Mouse (Mus musculus) thymus, postnatal 36 days (tissue): ENCODE measurements around the gene Fgf2.

ENCODE experiments used
- DNase-seq, 2 experiments: peaks; one replicate each; pipeline ENCODE4 v3.0.0; 2022; ENCODE audit warnings: mixed read lengths in 2 of 2

The Fgf2 gene

DNA sequence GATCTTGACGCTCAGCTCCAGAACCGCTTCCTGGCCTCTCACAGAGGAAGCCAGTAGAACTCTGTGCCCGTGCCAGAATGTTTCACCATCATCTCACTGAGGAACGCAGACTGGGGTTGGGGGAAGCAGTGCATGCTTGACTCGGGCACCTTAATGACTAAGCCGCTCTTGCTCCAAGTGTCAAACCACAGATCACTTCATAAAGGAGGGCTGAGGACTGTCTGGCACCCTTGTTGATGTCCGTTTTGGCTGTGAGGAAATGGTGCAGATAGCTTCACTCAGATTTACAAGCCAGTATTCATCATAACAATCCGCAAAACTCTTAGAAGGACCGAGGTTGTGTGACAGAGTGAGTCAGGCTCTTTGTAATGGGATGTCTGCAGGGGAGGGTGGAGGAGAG, 12.6 kb downstream of the Fgf2 start:
- no peak for DNase-seq

DNA sequence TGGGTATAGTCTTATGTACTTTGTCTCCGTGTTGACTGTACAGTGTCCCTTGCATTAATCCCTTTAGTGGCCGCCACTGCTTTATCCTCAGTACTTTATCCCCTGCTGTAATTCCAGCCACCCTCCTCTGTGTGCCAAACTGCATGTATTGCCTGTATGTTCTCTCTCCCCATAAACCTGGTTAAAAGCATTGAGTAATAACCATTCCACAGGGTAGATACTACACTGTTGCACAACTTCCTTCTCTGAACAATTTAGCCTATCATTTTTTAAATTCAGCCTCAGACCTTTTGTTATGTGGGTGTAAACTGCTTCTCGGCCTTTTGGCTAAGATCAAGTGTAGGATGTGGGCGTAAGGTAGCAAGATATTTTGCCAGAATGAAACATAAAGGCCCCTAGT, 17.0 kb downstream of the Fgf2 start:
- DNase-seq = no peak

DNA sequence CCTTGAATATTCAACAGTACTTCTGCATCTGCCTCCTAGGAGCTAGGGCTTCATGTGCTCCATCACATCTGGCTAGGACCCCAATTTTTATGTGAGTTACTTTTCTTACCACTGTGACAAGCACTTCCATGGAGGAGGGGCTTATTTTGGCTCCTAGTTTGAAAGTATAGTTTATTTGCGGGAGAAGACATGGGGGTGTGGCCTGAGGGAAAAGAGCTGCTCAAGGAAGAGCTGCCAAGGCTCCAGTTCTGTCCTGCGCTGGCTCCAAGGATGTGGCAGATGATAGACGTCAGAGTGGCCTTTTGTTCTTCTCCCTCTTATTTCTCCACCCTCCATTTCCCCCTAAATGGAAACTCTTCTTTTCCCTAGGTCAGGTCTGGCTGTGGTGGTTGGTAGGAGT, 17.8 kb downstream of the Fgf2 start:
- no peak for DNase-seq

DNA sequence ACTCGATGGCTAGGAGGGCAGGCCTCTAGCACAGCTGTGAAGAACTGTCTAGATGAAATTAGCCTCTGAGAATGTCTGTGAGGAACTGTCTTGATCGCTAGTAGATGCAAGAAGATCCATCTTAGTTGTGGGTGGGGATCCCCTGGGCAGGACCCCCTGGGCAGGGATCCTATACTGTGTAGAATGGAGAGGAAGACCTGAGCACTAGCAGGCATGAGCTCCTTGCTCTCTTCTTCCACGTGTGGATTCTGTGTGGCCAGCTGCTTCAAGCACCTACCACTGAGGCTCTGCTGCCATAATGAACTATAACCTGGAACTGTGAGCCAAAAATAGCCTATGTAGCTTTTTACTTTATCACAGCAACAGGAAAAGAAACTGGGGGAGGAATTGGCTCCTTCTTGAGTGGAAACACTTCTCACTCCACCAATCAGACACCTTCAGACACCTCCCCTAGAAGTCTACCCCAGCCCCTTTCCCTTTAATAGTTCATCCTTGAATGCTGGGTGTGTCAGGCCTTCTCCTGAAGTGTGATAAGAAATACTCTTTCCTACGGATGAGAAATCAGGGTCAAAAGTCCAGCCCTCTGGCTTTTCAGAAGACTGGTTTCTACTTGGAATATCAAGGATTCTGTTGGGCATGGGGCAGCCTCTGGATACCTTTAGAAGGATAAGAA, 18.4 kb downstream of the Fgf2 start:
- DNase-seq = no peak

DNA sequence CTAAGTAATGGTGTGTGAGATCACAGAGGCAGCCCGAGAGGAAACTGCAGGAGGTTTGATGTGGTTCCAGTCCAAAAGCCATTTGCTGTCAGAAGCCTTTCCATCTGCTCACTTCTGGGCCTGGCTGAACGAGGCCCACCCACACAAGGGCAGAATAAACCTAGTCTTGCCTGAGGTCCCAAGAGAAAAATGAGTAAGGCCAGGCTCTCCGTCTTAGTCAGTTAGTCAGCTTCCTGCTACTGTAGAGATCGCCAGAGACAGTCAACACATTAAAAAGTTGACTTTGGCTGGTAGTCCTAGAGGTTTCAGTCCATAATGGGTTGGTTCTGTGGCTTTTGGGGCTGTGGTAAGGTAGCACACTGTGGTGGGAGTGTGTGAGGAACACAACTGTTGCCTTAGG, 22.3 kb downstream of the Fgf2 start:
- DNase-seq = no peak

DNA sequence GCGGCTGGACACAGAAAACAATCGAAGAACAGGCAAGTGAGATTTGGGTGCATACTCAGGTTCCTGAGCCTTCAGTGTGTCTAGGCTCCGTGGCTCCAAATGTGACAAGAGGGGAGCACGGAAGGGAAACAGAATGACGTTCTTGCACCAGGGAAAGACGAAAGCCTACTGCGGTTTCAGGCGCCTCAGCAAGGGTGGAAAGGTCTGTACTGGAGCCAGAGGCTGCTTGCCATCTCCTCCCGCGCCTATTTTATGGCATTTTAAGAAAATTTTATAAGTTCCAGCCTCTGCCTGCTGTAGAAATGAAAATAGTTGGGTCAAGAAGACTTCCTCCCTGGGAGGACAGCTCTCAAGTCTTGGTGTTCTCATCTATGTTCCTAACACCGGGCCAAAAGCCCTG, 25.6 kb downstream of the Fgf2 start:
- DNase-seq = no peak

DNA sequence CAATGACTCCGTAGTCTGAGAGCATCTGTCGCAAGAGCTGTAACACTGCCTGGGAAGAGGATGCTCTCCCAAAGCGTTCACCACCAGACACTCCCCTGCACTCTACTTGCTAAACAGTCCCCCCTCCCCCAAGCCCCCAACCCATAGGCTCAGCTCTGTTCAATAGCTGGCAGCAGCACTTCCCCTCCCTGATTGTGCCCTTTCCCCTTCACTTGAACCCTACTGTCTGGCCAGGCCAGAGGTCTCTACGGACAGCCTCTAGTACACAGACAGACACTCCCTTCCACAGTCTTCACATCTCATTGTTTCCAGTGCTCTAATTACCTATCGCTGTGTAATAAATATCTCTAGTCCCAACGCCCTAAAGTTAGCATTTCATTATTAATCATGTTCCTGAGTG, 29.8 kb downstream of the Fgf2 start:
- DNase-seq = no peak

DNA sequence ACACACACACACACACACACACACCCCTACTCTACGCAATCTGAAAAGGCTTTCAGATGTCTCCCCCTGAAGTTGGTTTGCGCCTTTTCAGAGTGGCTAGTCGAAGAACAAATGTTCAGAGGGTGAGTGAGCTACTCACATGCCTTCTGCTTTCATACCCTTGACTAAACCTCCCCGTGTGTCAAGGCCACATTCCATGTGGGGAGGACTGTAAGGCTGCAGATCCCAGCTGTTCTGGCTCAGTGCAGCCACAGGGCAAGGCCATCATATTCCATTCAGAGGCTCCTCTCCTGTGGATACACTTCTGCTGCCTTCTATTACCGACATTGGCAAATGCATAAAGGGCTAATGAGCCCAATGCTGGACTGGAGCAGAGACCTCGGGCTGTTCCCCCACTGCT, 30.3 kb downstream of the Fgf2 start:
- no peak for DNase-seq

DNA sequence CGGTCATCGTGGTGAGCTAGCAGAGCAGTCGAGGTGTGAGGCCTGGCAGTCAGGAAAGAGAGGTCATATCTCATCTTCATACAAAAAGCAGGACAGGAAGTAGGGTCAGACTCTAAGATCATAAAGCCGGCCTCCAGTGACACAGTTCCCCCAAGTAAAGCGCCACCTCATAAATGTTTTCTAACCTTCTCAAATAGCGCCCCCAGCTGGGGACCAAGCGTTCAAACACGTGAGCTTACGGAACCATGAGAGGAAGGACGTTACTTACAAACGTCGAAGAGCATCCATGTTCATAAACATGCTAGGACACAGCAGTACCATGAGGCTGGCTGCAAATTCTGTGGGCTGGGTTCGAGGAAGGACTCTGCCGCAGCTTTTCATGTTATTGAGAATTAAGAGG, 31.1 kb downstream of the Fgf2 start:
- no peak for DNase-seq

DNA sequence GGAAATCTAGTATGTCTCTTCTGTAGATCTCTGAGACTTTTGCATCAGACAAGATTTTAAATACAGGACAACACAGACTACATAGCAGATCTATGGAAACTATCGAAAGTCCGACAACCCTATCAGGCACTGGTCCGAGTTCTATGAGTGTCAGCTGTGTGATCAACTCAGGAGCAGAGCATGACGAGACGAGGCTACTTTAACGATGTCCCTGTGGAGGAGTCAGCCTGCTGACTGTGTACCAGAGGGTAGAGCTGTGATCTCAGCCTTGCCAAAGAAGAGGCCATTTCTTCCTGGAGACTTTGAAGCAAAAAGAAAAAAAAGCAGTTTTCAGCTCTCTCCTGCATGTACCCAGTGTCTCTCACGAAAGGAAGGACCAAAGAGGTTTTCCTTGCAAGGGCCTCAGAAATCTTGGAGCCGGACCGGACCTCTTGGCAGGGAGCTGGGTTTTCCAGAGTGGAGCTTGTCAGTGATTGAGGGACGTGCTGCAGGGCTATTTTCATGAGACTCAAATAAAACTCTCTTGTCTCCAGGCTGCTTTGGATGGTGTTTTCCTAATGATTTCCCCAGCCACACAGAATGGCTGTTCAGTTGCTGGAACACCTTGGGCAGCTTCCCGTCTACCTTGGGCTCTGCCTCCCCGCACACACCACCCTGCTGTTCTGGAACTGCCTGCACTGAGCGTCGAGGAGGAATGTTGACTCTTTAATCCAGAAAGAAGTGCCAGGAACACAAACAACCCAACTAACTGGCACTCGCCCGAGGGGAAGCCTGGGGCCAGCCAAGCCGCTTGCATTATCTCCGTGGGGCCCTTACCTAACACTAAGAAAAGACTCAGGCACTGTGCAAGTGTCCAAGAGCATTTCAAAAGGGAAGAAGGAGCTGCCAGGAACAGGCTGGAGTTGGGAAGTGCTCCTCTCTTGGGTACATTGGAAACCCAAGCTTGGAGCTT, 32.1 kb downstream of the Fgf2 start:
- DNase-seq = no peak

DNA sequence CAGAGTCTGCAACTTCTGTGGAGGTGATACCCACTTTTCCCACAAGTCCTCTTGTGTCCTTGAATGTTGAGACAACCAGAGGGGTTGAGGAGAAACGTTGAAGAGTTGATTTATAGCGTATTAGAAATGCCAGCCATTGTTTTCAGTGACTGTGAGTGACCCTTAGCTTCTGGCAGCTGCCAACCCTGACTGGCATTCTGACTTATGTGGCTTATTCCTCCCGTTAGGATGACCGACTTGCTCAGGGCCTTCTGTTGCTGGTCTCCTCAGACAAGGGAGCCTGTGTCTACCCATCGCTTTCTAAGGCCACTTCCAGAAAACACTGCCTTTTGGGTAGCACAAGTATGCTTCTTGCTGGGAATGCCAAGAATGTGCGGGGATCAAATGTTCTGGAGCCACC, 33.3 kb downstream of the Fgf2 start:
- no peak for DNase-seq

DNA sequence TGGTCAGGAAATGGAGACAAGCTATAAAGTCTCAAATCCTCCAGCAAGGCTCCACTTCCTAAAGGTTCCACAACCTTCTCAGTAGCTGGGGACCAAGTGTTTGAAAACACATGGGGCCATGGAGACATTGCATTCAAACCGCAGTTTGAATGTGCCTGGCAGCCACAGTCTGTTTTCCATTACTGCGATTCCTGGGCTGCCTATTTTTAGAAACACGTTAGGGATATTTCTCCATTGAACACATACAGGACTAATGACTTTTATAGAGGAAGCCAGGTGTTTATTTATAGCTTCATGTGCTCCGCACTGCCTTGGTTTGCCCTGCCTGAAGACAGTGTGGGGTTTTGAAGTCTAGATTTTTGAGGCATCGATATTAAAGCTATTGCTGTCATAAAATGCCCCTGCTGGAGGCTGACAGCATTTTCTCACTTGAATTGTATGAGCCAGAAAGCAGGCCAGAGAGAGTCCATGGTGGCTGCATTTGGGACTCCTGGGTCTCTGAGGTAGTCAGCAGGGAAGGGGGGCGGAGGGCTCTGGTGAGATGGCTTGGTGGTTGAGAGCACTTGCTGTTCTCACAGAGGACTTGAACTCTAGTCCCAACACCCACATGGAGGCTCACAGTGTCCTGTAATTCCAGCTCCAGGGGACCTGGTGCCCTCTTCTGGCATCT, 35.1 kb downstream of the Fgf2 start:
- no peak for DNase-seq

DNA sequence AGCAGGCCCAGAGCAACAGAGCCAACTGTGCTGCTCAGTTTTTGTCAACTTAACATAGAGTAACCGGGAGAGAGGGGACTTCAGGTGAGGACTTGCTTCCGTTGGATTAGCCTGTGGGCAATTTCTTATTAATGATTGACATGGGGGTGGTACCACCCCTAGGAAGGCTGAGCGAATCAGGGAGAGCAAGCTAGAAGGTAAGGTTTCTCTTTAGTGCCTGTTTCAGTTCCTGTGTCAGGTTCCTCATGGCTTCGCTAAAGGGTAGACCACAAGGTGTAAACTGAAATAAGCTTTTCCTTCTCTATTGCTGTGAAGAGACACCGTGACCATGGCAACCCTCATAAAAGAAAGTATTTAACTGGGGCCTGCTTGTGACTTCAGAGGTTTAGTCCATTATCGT, 39.2 kb downstream of the Fgf2 start:
- DNase-seq = no peak

DNA sequence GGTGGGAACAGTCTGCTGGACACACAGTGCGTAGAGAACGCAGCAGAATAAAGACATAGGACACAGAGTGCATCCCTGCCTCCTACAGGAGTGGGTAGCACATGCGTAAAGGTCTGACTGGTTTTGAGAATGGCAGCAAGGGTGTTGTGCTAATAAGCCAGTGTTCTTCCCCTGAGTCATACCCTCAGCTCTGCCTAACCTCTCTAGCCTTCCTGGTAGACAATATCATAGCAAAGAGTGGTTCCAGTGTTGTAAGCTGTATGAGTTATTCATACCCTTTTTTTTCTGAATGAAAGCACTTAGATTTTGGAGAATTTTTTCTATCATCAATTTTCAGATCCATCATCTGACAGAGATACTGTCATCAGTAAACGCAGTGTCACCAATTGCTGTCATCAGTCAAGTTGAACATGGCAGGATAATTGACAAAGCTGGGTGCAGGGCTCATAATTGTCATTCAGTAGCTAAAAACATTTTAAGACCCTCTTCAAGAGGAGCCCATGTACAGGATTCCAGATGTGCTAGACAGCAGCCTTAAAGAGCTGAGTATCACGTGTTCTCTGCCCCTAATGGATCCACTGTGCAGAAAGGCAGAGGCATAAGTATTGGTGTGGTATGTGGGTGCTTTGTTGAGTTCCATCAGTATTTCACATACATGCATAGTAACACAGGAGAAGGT, 48.9 kb downstream of the Fgf2 start:
- no peak for DNase-seq

DNA sequence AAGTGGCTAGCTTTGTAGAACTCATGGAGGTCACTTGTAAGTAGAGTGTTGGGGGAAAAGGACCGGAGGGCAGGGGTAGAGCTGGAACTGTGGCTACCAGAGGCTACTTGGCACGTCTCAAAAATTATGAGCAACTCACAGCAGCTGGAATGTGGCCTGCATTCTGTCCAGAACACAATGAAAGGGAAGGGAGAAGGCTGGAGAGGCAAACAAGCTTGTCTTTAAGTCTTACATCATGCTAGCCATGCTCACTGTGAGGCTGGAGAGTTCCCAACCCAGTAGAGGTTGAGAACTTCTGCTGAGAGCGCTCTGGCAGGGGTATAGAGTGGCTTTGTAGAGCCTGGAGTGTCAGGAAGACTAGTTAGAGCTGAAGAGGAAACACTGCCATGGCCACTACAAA, 49.5 kb downstream of the Fgf2 start:
- no peak for DNase-seq

DNA sequence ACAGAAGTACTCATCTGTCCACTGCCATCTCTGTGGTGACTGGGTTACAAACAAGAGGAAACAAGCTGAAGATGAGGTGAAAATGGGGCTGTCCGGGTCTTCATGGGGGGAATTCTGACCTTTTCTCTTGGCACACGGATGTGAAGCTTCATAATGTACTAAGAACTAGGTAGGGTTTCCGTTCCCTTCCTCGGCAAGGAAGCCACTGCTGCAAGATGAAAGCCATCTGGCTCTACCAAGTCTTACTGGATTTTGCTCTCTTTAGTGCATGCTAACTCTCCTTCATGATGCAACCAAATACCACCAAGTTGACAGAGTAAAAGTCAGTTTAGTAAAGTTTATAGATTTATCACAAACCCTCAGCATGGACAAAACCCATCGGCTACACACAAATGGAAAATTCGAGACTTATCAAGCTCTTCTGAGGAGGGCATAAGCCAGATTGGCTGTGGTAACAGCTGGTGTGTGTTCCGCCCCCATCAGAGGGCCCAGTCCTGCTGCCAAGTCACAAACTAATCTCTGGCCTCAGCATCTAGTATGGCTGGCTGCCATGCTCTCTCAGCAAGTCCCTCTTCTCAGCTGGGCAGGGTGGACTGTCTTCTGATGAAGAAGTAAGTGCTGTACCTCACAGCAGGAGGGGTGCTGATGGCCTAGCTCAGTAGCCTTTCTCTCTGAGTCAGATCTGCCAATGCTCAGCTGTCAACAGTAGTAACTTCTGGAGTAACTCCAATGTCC, 50.7 kb downstream of the Fgf2 start:
- no peak for DNase-seq

DNA sequence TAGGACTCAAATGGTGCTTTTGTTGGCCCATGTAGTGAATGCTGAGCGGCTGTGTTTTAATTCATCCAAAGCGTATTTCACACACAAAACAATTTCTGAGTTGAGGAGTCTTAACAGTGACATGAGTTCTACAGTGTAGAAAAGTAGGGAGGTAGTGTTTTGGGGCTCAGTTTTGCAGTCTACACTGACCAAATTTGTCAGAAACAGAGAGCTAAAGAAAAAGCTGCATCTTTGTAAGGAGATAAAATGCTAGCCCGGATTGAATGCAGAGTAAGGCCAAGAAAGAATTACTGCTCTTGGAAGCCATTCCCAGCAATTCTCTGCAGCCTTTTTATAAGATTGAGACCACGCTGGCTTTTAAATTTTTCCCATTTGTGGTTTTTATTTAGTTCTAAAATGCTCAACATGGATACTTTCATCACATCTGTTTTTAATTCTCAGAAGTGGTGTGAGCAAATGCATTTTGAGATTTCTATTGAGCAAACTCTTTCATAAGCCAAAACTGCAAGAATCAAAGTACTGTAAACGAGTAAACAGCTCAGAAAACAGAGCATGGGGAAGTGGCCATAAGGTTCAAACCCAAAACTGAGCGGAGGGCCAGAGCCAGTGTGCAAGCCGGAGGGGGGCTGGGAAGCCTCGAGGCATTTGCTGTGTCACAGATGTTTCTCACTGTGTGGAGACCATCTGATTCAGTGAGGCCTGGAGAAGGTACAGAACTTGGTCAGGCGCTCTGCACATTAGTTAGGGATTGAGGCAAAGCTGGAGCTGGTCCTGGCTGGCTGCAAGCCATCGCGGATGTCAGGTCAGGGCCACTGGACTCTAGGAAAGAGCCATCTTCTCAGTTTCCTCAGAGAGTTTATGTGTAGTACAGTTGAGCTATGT, 53.8 kb downstream of the Fgf2 start:
- DNase-seq = no peak

DNA sequence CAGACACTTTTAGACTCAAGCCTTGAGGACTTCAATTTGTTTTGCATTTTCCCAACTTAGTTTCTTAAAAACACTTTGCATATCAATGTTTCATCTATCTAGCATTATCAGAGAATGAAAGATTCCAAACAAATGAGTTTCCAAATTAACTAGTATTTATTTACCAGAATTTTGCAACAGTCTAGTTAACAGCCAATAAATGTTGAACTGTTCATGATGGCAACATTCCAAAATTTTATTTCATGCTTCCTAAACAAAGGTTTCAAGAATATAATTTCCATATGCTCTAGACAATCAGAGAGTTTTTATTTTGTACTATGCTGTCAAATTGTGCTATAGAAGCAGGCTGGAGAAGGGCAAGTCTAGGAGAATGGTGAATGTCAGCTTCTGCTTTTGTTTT, 59.5 kb downstream of the Fgf2 start:
- no peak for DNase-seq

DNA sequence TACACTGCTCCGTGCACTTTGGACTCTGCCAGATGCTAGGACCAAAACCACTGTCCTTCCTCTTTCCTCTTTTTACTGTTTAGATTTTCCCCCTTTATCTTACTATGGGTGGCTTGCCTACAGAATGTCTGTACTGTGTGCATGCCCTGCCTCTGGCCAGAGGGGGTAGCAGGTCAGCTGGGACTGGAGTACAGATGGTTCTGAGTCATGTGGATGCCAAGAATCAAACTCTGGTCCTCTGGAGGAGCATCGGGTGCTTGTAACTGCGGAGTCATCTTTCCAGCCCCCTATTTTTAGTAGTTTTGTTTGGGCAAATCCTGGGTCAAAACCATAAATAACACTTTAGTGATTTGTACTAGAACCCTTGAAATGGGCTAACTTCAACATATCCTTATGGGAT, 65.3 kb downstream of the Fgf2 start:
- DNase-seq = no peak

DNA sequence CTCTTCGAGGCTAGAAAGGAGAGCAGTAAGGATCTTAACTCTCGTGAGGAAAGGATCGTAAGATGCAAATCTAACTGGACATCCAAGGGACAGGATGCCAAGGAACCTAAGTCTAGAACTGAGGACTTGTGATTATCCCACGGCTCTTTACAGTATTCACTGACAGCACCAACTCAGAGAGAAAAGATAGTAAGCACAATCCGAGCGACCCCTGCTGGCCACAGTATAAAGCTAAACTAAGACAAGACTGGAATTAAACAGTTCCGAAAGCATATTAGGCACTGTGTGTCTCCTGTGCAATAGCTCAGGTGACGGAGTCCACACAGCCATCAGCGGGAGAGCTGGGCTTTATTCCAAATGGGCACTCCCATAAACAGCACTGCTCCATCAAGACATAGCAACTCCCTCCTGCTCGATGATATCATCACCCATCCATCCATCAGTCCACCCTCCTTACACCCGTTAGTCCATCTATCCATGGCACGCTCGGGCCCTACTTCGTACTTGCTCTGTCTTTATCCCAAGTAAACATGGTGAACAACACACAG, 66.3 kb downstream of the Fgf2 start:
- DNase-seq = peak; percentile 58 to 66

DNA sequence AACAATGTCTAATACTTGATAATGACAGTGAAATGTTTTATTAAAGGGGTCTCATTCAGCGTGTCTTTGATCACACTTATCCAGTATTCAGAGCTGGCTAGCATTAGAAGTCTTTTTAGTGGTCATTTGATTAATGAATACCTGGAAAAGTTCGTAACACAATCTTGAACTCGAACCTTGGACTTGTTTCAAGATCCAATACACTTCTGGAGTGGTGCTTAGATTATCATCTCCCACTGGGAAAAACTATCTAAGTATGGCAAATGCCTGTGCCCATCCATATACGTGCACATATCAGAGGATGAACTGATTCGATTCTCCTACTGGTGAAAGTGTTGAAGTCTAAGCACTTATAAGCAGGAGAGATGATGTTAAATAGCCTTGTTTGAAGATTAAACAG, 70.2 kb downstream of the Fgf2 start:
- no peak for DNase-seq
